Mouse (Mus musculus) 3134 (cell line): Measurements from ENCODE around the gene Tspo.
A peak's percentile ranks its signal among the peaks of the same experiment; 100 is the strongest.

Experiments used
- DNase-seq: peaks from one replicate; pipeline ENCODE4 v3.0.0-alpha.2; 2011; ENCODE audit warnings: low spot score; ENCODE audit not compliant: insufficient read length; ENCODE audit errors: extremely low read depth

The Tspo gene

DNA sequence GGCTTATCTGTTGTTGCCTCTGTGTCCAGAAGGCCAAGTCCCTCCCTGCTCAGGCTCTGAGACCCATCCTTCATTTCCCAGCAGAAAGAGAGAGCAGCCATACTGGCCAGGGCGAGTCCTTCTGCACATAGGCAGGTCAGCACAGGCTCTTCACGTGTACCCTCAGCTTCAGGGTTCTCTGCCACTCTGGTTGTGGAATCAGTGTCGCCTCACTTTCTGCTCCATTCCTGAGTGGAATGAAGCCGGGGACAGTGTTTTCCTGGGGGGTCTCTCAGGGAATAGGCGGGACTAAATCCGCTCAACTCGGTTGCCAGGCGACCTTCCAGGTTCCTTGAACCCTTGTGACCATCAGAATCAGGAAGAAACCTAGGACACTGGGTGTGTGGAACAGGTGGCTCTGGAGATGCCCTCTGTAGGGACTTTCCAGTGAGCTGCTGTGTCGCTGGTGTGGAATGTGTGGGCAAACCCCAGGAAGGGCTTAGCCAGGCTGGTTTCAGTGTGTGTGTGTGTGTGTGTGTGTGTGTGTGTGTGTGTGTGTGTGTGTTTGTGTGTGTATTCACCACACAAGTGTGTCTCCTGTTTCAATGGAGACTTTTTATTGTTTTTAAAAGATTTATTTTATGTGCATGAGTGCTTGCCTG lies 21.6 kb upstream of the Tspo start:
- no peak for DNase-seq

DNA sequence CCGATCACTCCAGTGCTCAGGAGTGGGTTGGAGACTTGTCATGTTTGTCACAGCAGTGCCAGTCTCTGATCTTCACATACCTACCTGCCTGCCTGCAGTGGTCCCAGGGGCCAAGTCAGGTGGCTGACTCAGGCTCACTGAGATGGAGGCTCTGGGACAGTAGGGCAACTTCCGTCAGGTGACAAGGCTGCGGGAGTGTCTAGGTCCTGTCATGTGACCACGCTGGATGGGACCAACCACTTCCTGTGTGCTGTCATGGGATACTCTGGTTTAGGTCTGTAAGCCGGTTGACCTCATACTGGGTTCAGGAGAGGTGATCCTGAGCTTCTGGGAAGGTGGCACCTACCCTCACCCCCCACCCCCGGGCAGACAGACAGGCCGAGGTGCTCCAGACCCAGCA lies 17.4 kb upstream of the Tspo start:
- DNase-seq = no peak

DNA sequence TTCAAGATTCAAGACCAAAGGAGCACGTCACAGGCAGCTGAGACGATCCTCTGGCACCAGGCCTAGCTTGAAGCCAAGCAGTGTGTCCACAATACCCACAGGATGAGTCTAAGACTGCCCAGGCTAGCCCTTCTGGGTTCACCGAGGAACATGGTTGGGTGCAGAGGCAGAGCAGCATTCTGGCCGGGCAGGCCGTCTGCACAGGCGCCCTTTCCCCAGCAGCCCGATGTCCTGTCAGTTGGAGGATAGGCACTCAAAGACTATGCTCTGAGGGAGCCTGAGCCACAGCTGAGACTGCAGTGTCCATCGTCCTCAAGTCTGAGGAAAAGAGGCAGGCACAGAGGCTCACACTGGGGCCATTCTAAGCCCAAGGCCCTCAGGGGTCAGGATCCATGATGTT lies 16.2 kb upstream of the Tspo start:
- no peak for DNase-seq

DNA sequence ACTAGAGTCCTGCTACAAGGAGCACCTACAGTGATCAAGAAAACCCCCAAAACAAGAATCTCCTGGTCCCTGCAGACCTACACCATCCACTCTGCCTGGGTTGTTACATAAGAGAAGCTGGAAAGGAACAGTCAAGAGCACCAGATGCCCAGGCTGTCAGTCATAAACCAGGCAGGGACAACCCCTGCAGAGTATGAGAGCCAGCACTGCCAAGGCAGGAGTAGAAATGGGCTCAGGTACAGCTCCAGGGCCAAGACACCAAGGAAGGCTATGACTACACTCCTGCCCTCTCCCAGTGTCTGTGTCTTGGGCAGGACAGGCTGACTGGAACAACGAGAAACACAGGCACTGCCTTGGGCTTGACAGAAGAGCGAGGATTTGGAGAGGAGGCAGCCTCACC lies 13.3 kb upstream of the Tspo start:
- no peak for DNase-seq

DNA sequence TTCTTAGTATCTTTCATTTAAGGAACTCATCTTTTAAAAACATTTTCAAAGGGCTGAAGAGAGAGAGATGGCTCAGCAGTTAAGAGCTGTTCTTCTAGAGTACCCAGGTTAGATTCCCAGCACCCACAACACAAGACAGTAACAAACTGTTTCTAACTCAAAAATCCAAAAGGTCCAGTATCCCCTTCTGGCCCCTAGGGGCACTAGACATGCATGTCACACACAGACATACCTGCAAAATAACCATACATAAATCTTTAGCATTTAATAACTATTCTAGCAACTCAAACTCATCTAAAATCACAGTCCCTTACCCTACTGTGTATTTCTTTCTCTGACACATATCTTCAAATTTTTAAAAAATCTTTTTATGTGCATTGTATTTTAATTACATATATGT lies 9.6 kb upstream of the Tspo start:
- no peak for DNase-seq

DNA sequence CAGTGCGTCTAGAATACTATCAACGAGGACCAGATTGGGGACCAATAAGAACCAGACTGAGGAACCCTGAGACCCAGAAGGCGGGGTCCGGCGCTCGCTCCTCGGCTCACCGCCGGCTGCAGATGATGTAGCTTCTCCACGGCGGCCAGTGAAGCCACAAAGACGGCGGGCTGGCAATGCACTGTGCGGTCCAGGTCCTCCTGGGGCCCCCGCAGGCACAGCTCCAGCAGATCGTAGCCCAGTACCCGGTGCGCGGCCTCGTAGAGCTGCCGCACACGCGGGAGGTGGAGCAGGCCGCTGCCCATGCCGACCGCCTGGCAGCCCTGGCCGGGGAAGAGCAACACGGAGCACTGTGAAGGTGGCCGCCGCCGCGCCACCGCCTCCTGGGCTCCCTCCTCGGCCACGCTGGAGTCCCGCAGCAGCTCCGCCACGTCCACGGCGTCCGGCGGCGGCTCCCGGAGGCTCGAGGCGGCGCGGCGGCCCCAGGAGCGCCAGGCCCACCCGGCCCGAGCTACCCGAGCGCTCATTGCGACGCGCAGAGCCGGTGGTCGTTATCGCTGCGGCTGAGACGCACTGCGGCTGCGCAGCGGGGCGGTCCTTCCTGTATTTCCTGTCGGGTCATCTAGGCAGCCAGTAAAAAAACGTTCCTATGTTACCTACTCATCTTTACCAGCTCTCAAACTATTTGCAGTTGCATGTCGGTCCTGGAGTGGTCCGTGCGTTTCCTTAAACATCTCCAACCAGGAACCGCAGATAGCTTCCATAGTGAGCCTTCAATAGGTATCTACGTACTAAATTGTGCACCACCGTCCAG lies 8.0 kb upstream of the Tspo start:
- DNase-seq = peak; percentile 86

DNA sequence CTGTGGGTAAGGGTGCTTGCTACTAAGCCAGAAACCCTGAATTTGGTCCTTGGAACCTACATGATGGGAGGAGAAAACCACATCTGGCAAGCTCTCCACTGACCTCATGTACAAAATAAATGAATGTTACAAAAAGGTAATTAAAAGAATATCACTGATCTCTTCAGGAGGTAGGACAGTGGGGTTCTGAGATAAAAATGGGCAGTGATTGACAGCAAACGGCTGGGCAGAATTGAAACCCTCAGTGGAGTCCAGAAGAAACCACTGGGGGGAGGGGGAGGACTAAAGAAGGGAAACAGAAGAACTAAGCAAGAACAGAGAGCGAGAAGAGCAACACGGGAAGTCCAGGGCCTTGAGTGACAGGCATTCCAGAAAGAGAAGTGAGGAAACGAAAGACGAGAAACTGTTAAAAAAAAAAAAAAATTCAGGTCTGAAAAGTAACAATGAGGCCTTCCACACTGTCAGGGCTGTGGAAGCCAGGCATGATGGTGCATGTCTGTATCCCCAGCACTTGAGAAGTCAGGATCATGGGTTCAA lies 2.4 kb upstream of the Tspo start:
- no peak for DNase-seq

DNA sequence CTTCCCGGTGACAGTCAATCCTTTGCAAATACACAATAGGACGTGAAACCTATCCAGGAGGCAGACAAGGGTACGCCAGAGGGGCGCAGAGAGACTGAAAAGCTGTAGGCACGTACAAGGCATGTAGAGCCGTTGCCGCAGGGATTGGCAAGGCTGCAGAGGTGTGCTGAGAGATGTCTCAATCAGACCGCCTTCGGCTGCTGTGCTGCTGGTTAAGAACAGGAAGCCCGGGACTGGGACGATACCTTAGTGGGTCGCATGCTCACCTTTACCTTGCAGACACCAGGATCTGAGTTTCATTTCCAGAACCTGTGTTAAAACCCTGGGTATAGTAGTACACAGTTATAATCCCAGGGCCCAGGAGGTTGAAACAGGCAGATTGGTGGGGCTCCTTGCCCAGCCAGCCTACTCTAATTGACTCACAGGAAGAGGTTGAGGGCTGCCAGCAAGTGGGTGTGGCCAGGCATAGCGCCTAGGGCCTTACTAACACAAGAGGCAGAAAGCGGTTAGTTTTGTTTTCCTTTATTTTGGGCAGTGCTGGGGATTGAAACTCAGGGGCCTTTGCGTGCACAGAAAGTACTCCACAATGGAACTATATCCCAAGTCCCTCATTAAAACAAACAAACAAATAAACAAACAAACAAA lies 644 bp upstream of the Tspo start:
- DNase-seq = peak; percentile 73

DNA sequence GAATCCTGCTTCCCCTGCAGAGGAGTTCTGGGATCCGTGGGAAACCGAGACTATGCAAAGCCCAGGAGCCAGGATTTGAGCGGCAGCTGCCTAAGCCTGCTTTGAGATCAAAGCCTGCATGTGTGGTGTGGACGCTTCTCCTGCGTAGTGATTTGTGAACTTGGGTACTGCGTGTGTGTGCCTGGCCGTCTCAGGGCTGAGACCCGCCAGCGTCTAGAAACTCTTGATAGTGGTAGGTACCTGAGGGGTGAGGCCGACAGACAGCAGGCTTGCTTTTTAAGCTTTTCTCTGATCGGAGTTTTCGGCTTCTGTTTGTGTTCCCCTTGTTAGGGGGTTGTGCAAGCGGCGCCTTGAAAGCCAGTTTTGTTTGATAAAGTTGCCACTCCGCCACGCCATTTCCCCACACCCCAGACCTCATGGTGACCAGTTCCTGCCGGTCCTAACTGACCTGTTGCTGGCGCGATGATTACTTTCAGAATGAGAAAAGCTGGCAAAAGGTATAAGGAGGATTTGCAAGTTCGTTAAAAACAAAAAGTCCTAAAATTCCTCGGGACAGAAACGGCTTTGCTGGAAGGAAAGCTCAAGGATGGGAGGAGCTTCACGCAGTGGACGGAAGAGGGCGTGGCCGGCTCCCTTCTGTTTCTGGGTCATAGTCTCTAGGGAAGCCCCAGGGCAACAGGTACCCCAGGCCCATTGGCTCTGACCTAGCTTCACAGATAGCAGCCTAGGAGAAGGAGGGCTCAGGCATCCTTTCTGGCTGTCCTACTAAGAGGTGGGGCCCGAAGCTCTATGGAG lies 662 bp downstream of the Tspo start:
- DNase-seq = peak; percentile 53

DNA sequence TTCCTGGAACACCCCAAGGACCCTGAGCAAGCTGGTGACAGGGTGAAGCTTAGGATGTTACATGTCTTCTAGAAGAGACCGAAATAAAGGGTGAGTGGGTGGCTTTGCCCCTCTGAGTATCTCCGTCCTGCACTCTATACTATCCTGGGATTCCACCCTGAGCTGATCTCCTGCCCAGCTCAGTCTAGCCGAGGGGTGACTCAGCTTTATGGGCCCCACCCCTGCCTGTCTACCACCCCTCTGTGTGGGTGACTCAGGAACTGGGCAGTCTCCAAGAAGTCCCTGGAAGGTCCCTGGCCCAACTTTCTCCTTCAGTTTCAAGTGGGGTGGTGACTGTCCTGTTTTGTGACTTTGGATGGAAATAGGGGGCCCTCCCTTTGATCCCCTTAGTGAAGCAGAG lies 2.0 kb downstream of the Tspo start:
- DNase-seq = peak; percentile 64

DNA sequence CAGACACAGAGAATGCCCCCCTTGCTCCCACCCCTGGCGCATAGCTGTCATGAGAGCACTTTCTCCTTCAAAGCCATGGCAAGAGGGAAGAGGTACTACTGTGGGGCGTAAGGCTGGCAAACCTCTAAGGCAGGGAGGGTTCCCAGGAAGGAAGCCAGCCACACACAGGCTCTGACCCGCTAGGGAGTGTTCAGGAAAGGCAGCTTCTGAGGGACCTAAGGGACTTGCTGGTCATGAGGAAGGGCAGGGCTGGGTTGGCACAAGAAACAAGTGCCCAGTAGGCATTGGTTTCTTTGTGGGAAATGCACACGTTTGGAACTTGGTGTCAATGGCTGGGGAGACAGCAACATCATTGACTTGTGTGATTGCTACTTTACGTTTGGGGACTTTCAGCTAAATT lies 2.6 kb downstream of the Tspo start:
- peak; percentile 60 for DNase-seq

DNA sequence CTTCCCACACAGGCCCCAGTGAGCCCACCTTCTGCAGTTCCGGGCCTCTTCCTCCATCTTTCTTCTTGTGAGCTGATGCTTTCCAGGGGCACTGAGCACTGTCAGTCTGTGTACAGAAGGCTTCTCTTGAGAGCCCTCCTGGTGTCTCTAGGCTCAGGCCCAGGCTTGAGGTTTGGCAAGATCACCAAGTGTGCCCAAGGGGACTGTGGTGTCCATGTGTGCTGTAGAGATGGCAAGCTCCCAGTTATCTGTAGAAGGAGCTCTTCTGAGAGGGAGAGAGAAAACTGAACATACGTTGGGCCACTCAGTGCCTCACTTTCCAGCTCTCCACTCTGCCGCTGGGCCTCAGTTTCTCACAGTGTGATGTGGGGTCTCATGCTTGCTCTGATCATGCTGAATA lies 4.3 kb downstream of the Tspo start:
- peak; percentile 54 for DNase-seq

DNA sequence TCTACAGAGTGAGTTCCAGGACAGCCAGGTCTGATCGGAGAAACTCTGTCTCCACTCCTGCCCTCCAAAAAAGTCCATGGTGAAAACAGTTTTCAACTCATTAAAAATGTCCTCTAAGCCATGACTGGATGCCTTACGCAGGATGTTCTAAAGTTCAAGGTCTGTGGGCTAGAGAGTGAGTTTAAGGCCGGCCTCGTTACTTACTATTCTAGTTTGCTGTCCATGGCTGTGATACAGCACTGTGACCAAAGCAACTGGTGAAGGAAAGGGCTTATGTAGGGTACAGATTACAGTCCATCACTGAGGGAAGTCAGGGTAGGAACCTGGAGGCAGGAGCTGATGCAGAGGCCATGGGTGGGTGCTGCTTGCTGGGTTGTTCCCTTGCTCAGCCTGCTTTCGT lies 5.2 kb downstream of the Tspo start:
- DNase-seq = no peak

DNA sequence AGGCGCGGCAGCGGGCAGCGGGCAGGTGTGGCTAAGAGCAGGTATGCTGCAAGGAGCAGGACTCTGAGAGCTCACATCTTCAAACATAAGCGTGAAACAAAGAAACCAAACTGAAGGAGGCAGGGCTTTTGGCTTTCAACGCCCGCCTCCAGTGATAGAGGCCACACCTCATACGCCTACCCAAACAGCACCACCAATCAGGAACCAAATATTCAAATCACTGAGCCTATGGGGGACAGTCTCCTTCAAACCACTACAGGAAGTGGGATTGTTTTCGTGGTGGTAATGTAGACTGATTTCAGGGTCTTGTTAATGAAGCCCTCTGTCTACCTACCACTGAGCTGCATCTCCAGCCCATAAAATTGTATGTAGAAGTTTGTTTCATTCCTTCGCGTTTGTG lies 6.3 kb downstream of the Tspo start:
- DNase-seq = no peak

DNA sequence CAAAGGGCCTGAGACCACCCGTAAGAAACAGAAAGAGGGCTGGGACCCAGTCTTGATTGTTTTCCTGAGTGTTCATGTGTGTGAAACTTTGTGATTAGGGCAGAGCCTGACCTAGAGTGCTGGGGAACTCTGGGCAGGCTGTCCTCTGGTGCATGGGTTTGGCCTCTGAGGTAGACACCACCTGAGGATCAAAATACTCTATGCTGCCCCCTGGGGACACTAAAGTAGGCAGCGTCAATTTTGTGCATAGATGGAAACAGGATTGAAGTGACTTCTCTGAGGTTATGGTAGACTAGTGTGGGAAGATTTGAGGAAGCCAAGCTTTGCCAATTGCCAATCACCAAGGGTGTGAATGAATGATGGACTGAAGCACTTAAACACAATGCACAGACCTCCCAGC lies 7.2 kb downstream of the Tspo start:
- DNase-seq = no peak

DNA sequence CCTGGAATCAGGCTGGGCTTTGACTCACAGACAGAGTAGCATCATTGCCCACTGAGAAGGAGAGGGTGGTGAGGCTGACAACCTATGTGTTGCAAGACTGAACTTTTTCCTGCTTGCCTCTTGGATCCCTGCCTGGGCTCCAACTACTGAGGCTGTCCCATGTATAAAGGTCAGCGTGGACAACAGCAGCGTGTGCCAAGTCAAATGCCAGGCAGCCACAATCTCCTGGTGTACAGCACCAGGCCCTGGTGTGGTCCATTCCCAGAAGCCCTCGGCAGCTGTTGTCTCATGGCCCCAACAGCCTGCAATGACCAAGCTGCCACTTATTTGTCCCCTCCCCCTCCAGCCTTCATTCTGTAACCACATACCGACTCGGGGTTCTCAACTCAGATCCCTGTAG lies 8.2 kb downstream of the Tspo start:
- DNase-seq = peak; percentile 79

DNA sequence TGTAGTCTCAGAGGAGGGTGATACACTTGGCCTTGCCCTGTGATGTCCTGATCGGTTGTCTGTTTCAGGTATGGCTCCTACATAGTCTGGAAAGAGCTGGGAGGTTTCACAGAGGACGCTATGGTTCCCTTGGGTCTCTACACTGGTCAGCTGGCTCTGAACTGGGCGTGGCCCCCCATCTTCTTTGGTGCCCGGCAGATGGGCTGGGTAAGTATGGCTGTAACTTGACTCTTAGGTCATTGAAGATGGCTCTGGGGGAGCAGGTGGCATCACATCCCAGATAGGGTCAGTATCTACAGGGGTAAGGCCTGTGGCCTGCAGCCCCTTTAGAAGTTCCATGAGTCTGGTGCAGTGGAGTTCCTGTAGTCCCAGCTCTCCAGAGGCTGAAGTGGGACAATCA lies 8.7 kb downstream of the Tspo start:
- no peak for DNase-seq

DNA sequence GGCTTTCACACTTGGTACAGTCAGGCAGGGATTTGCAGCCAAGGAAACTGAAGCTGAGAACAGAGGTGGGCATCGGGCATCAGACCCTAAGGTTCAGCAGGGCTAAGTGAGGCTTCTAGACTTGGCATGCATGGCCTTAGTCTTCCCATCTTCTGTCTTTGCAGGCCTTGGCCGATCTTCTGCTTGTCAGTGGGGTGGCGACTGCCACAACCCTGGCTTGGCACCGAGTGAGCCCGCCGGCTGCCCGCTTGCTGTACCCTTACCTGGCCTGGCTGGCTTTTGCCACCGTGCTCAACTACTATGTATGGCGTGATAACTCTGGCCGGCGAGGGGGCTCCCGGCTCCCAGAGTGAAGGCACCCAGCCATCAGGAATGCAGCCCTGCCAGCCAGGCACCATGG lies 10.2 kb downstream of the Tspo start:
- no peak for DNase-seq

DNA sequence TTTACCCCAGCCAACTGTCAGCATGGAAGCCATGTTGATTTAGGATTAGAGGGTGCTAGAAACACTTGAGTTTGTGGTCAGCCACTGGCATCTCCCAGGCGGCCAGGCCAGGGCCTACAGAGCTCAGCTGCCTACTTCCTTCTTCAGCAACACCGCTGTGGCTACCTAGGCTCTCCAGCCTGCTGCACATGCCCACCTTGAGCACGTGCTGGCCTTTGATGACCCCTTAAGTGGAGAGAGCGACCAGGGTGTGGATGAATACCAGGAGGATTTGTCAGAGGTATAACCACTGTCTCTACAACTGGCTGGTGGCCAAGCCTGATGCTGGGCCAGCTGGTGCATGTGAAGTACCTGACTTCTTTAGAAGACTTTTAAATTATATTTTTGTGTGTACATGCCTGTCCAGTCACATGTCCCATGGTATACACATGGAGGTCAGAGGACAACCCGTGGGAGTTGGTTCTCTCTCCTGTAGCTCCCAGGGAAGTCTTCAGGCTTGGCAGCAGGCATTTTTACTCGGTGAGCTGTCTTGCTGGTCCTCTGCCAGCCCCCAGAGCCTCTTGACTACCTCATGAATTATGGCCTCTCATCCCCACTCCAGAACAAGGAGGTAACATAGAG lies 11.4 kb downstream of the Tspo start:
- DNase-seq = peak; percentile 82

DNA sequence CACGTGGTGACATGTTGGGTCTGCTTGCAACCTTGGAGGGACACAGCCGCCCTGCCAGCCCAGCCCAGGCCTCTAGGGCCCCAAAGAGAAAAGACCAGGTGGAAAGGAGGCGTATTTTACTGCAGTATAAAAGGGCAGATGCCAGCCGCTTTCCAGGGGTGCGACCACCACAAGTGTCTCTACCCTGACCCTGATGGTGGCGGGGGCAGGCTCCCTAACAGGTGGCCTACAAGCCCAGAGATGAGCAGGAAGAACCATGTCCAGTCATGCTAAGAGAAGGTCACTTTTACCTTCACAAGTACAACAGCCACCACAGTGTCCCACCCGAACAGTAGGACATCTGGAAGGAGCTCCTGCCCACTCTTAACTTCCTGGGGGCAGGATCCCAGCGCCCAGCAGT lies 12.2 kb downstream of the Tspo start:
- no peak for DNase-seq

DNA sequence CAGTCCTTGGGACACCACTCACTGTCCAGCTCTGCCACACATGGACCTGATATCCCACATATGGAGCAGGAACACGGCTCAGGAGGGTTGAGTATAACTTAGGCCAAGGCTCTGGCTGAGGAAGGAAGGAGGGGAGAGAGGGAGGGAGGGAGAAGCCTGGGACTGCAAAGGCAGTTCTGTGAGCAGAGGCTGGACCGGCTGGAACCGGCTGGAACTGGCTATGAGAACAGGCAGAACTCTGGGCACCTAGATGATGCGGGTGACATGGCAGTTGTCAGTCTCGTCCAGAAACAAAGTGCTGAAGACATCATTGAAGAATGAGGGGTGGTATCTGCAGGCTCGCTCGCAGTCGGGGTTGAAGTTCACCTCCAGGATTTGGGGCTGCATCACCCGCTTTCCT lies 13.3 kb downstream of the Tspo start:
- no peak for DNase-seq
